Mouse (Mus musculus) heart, embryonic 15.5 days (tissue): ENCODE measurements around the gene Gna15. TPM values are rescaled to one million over a fixed set of nuclear protein-coding genes. Genes with fewer than 3 reads are reported as not detected.

Source experiments
- ATAC-seq: fragments of 200-750 bp; cut with Nextera tagmentation; replicated peaks from 2 replicates; pipeline ENCODE4 v1.8.0; 2017; ENCODE audit warnings: low read depth, moderate TSS enrichment; ENCODE audit not compliant: insufficient number of reproducible peaks, insufficient read depth, low FRiP score
- H3K27ac ChIP-seq: fragments of 300-500 bp; sonication (generic); 2 replicates; pipeline ENCODE4 v1.5.1; 2015; ENCODE audit warnings: mild to moderate bottlenecking, inconsistent platforms
- H3K27me3 ChIP-seq: fragments of 300-500 bp; sonication (generic); 2 replicates; pipeline ENCODE4 v1.6.1; 2015; ENCODE audit warnings: inconsistent platforms
- H3K36me3 ChIP-seq: fragments of 300-500 bp; sonication (generic); 2 replicates; pipeline ENCODE4 v1.6.1; 2015; ENCODE audit warnings: mild to moderate bottlenecking, inconsistent platforms
- H3K4me1 ChIP-seq: fragments of 300-500 bp; sonication (generic); replicated peaks from 2 replicates; pipeline ENCODE4 v1.6.1; 2015; ENCODE audit warnings: inconsistent platforms
- H3K4me2 ChIP-seq: fragments of 300-500 bp; sonication (generic); 2 replicates; pipeline ENCODE4 v1.6.1; 2015; ENCODE audit warnings: inconsistent platforms, mild to moderate bottlenecking, moderate library complexity
- H3K4me3 ChIP-seq: fragments of 300-500 bp; sonication (generic); 2 replicates; pipeline ENCODE4 v1.5.1; 2015; ENCODE audit warnings: mild to moderate bottlenecking, inconsistent platforms
- H3K9ac ChIP-seq: fragments of 300-500 bp; sonication (generic); 2 replicates; pipeline ENCODE4 v1.6.1; 2015; ENCODE audit warnings: mild to moderate bottlenecking, inconsistent platforms
- H3K9me3 ChIP-seq: fragments of 300-500 bp; sonication (generic); replicated peaks from 2 replicates; pipeline ENCODE4 v1.6.1; 2016; ENCODE audit warnings: inconsistent platforms
- WGBS: fragments of 180-500 bp; shearing (Covaris S2); methylation state at CpG from one replicate; pipeline ENCODE4 v1.1.7; 2015; ENCODE audit warnings: mixed read lengths; 5-methylcytosine and 5-hydroxymethylcytosine counted together
- polyA plus RNA-seq: library from polyadenylated mRNA; unstranded; fragments of >200 nt; fragmentation: Nextera tagmentation; extraction: Ambion mirVana; gene quantifications from 2 replicates; pipeline ENCODE4 v1.2.1, GENCODE M21; 2015

The Gna15 gene
- polyA plus RNA-seq, result 0.64 and 1.6 TPM in 2 replicates

- Histone ChIP-seq H3K4me2 (peak within 1 kb of the TSS; percentile 46), H3K4me1 (peaks cover 15% of the 10 kb centered on the region), H3K9me3 (no peaks in the 10 kb centered on the region), H3K4me3 (peak within 1 kb of the TSS; percentile 15), H3K27ac (peak within 1 kb of the TSS; percentile 21), H3K27me3 (no peaks in the 10 kb centered on the region), H3K9ac (no peak within 1 kb of the TSS), H3K36me3 (peaks cover 2% of the 10 kb centered on the region; the same call in 1 of the 2 replicates)
- peak; percentile 45 for ATAC-seq
- WGBS, result 17% methylated on average over 9 of the region's 9 CpGs
These were observed at the start of gene Gna15 for GRCm38 (mm10) chr10:81524051-81524605. Gene Gna15 (minus strand): TSS chr10:81524225.

GRCm38 (mm10) chr10:81572975-81573374 is 49.0 kb upstream of the Gna15 start:
- no peak overlapping the region for H3K9ac ChIP-seq
- 36% methylated on average over 9 of the region's 9 CpGs for WGBS
- H3K27me3 ChIP-seq, result peaks cover 3% of the 10 kb centered on the region; the same call in 1 of the 2 replicates
- no peaks in the 10 kb centered on the region for H3K9me3 ChIP-seq
- no peak overlapping the region for H3K4me3 ChIP-seq
- ATAC-seq, result no peak
- H3K27ac ChIP-seq, result no peak overlapping the region
- peaks cover 61% of the 10 kb centered on the region for H3K4me1 ChIP-seq
- no peaks in the 10 kb centered on the region for H3K36me3 ChIP-seq
- H3K4me2 ChIP-seq, result no peak overlapping the region

GRCm38 (mm10) chr10:81572133-81572671 is 48.2 kb upstream of the Gna15 start:
- Histone ChIP-seq H3K4me1 (peaks cover 66% of the 10 kb centered on the region), H3K9me3 (no peaks in the 10 kb centered on the region), H3K27me3 (peaks cover 3% of the 10 kb centered on the region; the same call in 1 of the 2 replicates), H3K36me3 (no peaks in the 10 kb centered on the region), H3K9ac (peak overlapping the region; percentile 20), H3K27ac (peak overlapping the region; percentile 46), H3K4me2 (peak overlapping the region; percentile 90), H3K4me3 (peak overlapping the region; percentile 53)
- 14% methylated on average over 9 of the region's 9 CpGs for WGBS
- no peak for ATAC-seq

GRCm38 (mm10) chr10:81571501-81571876 is 47.5 kb upstream of the Gna15 start:
- Histone ChIP-seq H3K27ac (peak overlapping the region; percentile 88), H3K36me3 (peaks cover 4% of the 10 kb centered on the region), H3K4me1 (peaks cover 66% of the 10 kb centered on the region), H3K27me3 (peaks cover 3% of the 10 kb centered on the region; the same call in 1 of the 2 replicates), H3K4me2 (peak overlapping the region; percentile 90), H3K4me3 (peak overlapping the region; percentile 53), H3K9me3 (no peaks in the 10 kb centered on the region), H3K9ac (peak overlapping the region; percentile 44)
- ATAC-seq, result peak; percentile 91
- under 1% methylated on average over 18 of the region's 18 CpGs for WGBS

GRCm38 (mm10) chr10:81570831-81571500 is 46.9 kb upstream of the Gna15 start:
- Histone ChIP-seq H3K9ac (peak overlapping the region; percentile 55), H3K27ac (peak overlapping the region; percentile 88), H3K4me2 (peak overlapping the region; percentile 90), H3K36me3 (peaks cover 10% of the 10 kb centered on the region), H3K9me3 (no peaks in the 10 kb centered on the region), H3K4me3 (peak overlapping the region; percentile 53), H3K4me1 (peaks cover 66% of the 10 kb centered on the region), H3K27me3 (no peaks in the 10 kb centered on the region; the same call in 1 of the 2 replicates)
- WGBS, result under 1% methylated on average over 34 of the region's 34 CpGs
- peak; percentile 49 for ATAC-seq

GRCm38 (mm10) chr10:81570238-81570800 is 46.3 kb upstream of the Gna15 start:
- Histone ChIP-seq H3K27ac (peak overlapping the region; percentile 88), H3K36me3 (peaks cover 16% of the 10 kb centered on the region), H3K27me3 (no peaks in the 10 kb centered on the region; the same call in 1 of the 2 replicates), H3K4me2 (peak overlapping the region; percentile 90), H3K9ac (peak overlapping the region; percentile 55), H3K4me1 (peaks cover 60% of the 10 kb centered on the region), H3K9me3 (no peaks in the 10 kb centered on the region), H3K4me3 (peak overlapping the region; percentile 53)
- WGBS, result 4% methylated on average over 11 of the region's 11 CpGs
- no peak; the same call in 1 of the 2 replicates for ATAC-seq

- no peak overlapping the region for H3K4me3 ChIP-seq
- H3K4me2 ChIP-seq, result no peak overlapping the region
- H3K27ac ChIP-seq, result peak overlapping the region; percentile 90
- H3K9me3 ChIP-seq, result no peaks in the 10 kb centered on the region
- 0 out of 2 replicates have a peak overlapping the region, but pooled peaks have one; percentile 43 for H3K9ac ChIP-seq
- WGBS, result 67% methylated on average over 9 of the region's 9 CpGs
- no peak for ATAC-seq
- H3K4me1 ChIP-seq, result peaks cover 65% of the 10 kb centered on the region
- peaks cover 23% of the 10 kb centered on the region for H3K36me3 ChIP-seq
- no peaks in the 10 kb centered on the region; the same call in 1 of the 2 replicates for H3K27me3 ChIP-seq
These were observed 45.6 kb upstream of the Gna15 start for GRCm38 (mm10) chr10:81569507-81570237.

- Histone ChIP-seq H3K27me3 (no peaks in the 10 kb centered on the region), H3K4me1 (peaks cover 70% of the 10 kb centered on the region), H3K4me3 (no peak overlapping the region), H3K4me2 (peak overlapping the region; percentile 53), H3K9me3 (no peaks in the 10 kb centered on the region), H3K27ac (peak overlapping the region; percentile 90), H3K9ac (peak overlapping the region; percentile 43; the same call in 1 of the 2 replicates), H3K36me3 (peaks cover 30% of the 10 kb centered on the region)
- WGBS, result 10% methylated on average over 15 of the region's 16 CpGs
- peak; percentile 13 for ATAC-seq
These were observed 44.6 kb upstream of the Gna15 start for GRCm38 (mm10) chr10:81568381-81569191.

GRCm38 (mm10) chr10:81565257-81566228 is 41.5 kb upstream of the Gna15 start:
- Histone ChIP-seq H3K36me3 (peaks cover 40% of the 10 kb centered on the region), H3K4me3 (no peak overlapping the region), H3K27me3 (no peaks in the 10 kb centered on the region), H3K9me3 (no peaks in the 10 kb centered on the region), H3K27ac (no peak overlapping the region), H3K9ac (no peak overlapping the region), H3K4me2 (no peak overlapping the region), H3K4me1 (peaks cover 79% of the 10 kb centered on the region)
- 50% methylated on average over 20 of the region's 20 CpGs for WGBS
- no peak for ATAC-seq
